Comparison of ENCODE assay signal across 19 mouse cellular contexts in the genomic region with DNA sequence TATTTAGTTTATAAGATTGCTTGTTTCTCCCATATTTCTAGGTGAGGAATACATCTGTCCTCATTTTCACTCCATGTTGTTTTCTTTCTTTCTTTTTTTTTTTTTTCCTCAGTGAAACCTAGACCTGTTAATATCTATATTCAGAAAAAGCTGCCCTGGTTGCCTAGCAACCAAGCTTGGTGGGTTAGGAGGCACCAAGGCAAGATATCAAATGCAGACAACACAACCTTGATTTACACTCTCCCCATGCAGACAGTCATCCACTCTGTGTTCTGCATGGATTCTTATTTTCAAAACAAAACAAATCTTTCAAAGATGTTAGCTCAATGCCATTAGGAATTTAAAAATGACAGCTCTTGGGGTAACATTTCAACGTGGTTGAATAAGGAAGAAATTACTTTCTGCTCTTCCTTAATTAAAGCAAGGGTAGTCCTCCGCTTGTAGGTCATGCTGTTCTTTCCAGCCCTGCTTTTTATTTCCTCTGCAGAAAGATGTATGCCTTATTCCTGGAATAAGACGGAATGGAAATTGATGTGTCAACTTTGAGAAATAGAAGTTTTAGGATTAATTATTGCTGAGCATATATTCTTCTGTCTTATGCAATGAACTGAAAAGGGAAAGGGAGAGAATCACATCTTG.
A peak's percentile ranks its signal among the peaks of the same experiment; 100 is the strongest.
DNase-seq lines count a peak whose midpoint lies in the region; ATAC-seq and TF ChIP-seq lines count a peak whose summit lies in the region.
"Had no signal": no experiment of that assay in that cellular context is flagged by ENCODE, and none has a peak within 500 bp of the region (broad histone marks: within the 10 kb centered on the region; RNA-seq: fewer than 3 reads in every experiment).

No protein-coding gene starts in this region.

- intact Hi-C loops in left cerebral cortex, adult 2 months (cut with DNase I) = no loop called here
- intact Hi-C loops in left cerebral cortex, postnatal 10 days (cut with DNase I) = no loop called here

- no peaks in the 10 kb centered on the region for H3K27me3 ChIP-seq in midbrain, embryonic 15.5 days (replicated peaks)
- no peaks in the 10 kb centered on the region for H3K27me3 ChIP-seq in thymus, adult 2 months (ENCODE audit: control insufficient read depth, insufficient read depth, low read length)
- H3K27me3 ChIP-seq in cerebellum, adult 2 months (ENCODE audit: control insufficient read depth, insufficient read depth, low read length) = no peaks in the 10 kb centered on the region
- H3K27me3 ChIP-seq: heart, embryonic 15.5 days; limb, embryonic 12.5 days had no signal

- DNase-seq in left cerebral cortex, adult 2 months (ENCODE audit: extremely low spot score in 1 of 2, low spot score in 2 of 2) = peak in 1 of 2 experiments; percentile 14
- DNase-seq in left cerebral cortex, postnatal 10 days (ENCODE audit: extremely low spot score in 1 of 2, low spot score in 2 of 2) = no peak
- peak; percentile 53 for DNase-seq in brain, adult 2 months (ENCODE audit: low read depth, low spot score)
- peak; percentile 84 for DNase-seq in brain, embryonic 14.5 days (ENCODE audit: low read depth)
- DNase-seq in thymus, adult 2 months = no peak
- no peak for DNase-seq in cerebellum, adult 11 months
- no peak for DNase-seq in cerebellum, adult 2 months
- DNase-seq: adrenal gland, adult 8-10 months; heart, adult 11 months; kidney, adult 9 months; thymus, postnatal 4 days had no signal

- no peak for TF ChIP-seq POLR2A in brain, embryonic 14.5 days (IDR thresholded peaks at IDR 0.05; ENCODE audit: borderline replicate concordance, extremely low read depth, insufficient read depth, insufficient read length, poor library complexity, severe bottlenecking)
- no peak for TF ChIP-seq POLR2A in thymus, adult 2 months (IDR thresholded peaks at IDR 0.05; ENCODE audit: control insufficient read depth, extremely low read depth, insufficient read depth, low read length, poor library complexity)
- TF ChIP-seq POLR2A in cerebellum, adult 2 months (IDR thresholded peaks at IDR 0.05; ENCODE audit: borderline replicate concordance, insufficient read depth, low read length) = no peak

- H3K36me3 ChIP-seq in midbrain, embryonic 15.5 days (replicated peaks) = no peaks in the 10 kb centered on the region
- H3K36me3 ChIP-seq in thymus, adult 2 months (ENCODE audit: control insufficient read depth, insufficient read depth, low read length) = no peaks in the 10 kb centered on the region
- H3K36me3 ChIP-seq: heart, embryonic 15.5 days; limb, embryonic 12.5 days had no signal

- H3K4me2 ChIP-seq in midbrain, embryonic 15.5 days = no peak overlapping the region
- H3K4me2 ChIP-seq: heart, embryonic 15.5 days; limb, embryonic 12.5 days had no signal

- no peak for TF ChIP-seq CTCF in left cerebral cortex, adult 2 months (IDR thresholded peaks at IDR 0.05)
- no peak for TF ChIP-seq CTCF in brain, embryonic 14.5 days (IDR thresholded peaks at IDR 0.05; ENCODE audit: borderline replicate concordance, extremely low read depth, insufficient read depth, insufficient read length)
- no peak for TF ChIP-seq CTCF in thymus, adult 2 months (IDR thresholded peaks at IDR 0.05; ENCODE audit: borderline replicate concordance, control insufficient read depth, extremely low read depth, insufficient read depth, low read length, poor library complexity)
- no peak for TF ChIP-seq CTCF in cerebellum, adult 2 months (IDR thresholded peaks at IDR 0.05; ENCODE audit: borderline replicate concordance, insufficient read depth, low read depth, low read length)

- H3K4me3 ChIP-seq in left cerebral cortex, adult 2 months = no peak overlapping the region
- H3K4me3 ChIP-seq in midbrain, embryonic 15.5 days = no peak overlapping the region
- H3K4me3 ChIP-seq in thymus, adult 2 months (ENCODE audit: control insufficient read depth, insufficient read depth, low read length) = no peak overlapping the region
- no peak overlapping the region for H3K4me3 ChIP-seq in cerebellum, adult 2 months (replicated peaks; ENCODE audit: insufficient read depth, low read depth, low read length)
- H3K4me3 ChIP-seq: erythroblast, embryonic 14.5 days; heart, embryonic 15.5 days; limb, embryonic 12.5 days had no signal

- peaks cover 8% of the 10 kb centered on the region; the same call in 1 of the 2 replicates for H3K4me1 ChIP-seq in midbrain, embryonic 15.5 days
- H3K4me1 ChIP-seq in thymus, adult 2 months (replicated peaks; ENCODE audit: control insufficient read depth, insufficient read depth, low read length) = no peaks in the 10 kb centered on the region
- H3K4me1 ChIP-seq in cerebellum, adult 2 months (ENCODE audit: control insufficient read depth, insufficient read depth, low read length) = no peaks in the 10 kb centered on the region
- H3K4me1 ChIP-seq: limb, embryonic 12.5 days had no signal

- peak; percentile 92 for ATAC-seq in midbrain, embryonic 15.5 days (replicated peaks)
- ATAC-seq: CD4-positive, CD25-positive, alpha-beta regulatory T cell, adult 4 months; lung, postnatal 0 days had no signal

- 50% methylated on average over 3 of the region's 3 CpGs for WGBS in midbrain, embryonic 15.5 days
- WGBS in thymus, adult 2 months = 83% methylated on average over 3 of the region's 3 CpGs
- 61% methylated on average over 3 of the region's 3 CpGs for WGBS in cerebellum, adult 2 months

- peak overlapping the region; percentile 53 for H3K27ac ChIP-seq in left cerebral cortex, adult 2 months
- H3K27ac ChIP-seq in midbrain, embryonic 15.5 days = peak overlapping the region; percentile 75; the same call in 1 of the 2 replicates
- H3K27ac ChIP-seq in thymus, adult 2 months (ENCODE audit: control insufficient read depth, insufficient read depth, low read length) = no peak overlapping the region
- no peak overlapping the region for H3K27ac ChIP-seq in cerebellum, adult 2 months (ENCODE audit: insufficient read depth, low read length)
- H3K27ac ChIP-seq: heart, embryonic 15.5 days; limb, embryonic 12.5 days; liver, embryonic 14.5 days; stomach, postnatal 0 days had no signal

- H3K9ac ChIP-seq in midbrain, embryonic 15.5 days = no peak overlapping the region
- H3K9ac ChIP-seq: heart, embryonic 15.5 days; limb, embryonic 12.5 days; liver, embryonic 14.5 days had no signal

- no peaks in the 10 kb centered on the region for H3K9me3 ChIP-seq in midbrain, embryonic 15.5 days
- H3K9me3 ChIP-seq: heart, embryonic 15.5 days; limb, embryonic 12.5 days had no signal

Comparison
In these comparisons a context has a peak if more than half of its experiments do, and no peak if none do; other contexts are left out.
1. DNase-seq: peak in brain, adult 2 months (single experiment) and brain, embryonic 14.5 days (single experiment); none in left cerebral cortex, postnatal 10 days (0 of 2), thymus, adult 2 months (single experiment), cerebellum, adult 11 months (single experiment) and cerebellum, adult 2 months (0 of 2).
2. H3K27ac ChIP-seq: peak in left cerebral cortex, adult 2 months (single experiment) and midbrain, embryonic 15.5 days (single experiment); none in thymus, adult 2 months (single experiment) and cerebellum, adult 2 months (single experiment).